Mouse (Mus musculus) embryonic fibroblast, embryonic 13.5 days (primary cell): ENCODE results near the gene Gm17657.

Experiments used
- CTCF ChIP-seq: IDR thresholded peaks from 2 replicates; pipeline ENCODE4 v1.5.1; 2011; ENCODE audit warnings: mild to moderate bottlenecking, control low read depth, low read length, moderate library complexity, borderline replicate concordance; ENCODE audit not compliant: insufficient read depth
- POLR2A ChIP-seq: IDR thresholded peaks from 2 replicates; pipeline ENCODE4 v1.6.1; 2011; ENCODE audit warnings: low read depth, mild to moderate bottlenecking, control low read depth, low read length, moderate library complexity

- no peak for TF ChIP-seq CTCF
- no peak for TF ChIP-seq POLR2A
Measured at GRCm38 (mm10) chr17:29510691-29511090, 38.7 kb downstream of the Gm17657 start.
